Mouse (Mus musculus) limb, embryonic 13.5 days (tissue): Measurements from ENCODE around the gene Ogg1. TPM values are rescaled to one million over a fixed set of nuclear protein-coding genes. Genes with fewer than 3 reads are reported as not detected.

ENCODE experiments used
- ATAC-seq: fragments of 200-750 bp; cut with Nextera tagmentation; 2 replicates; pipeline ENCODE4 v1.8.0; 2017; ENCODE audit warnings: low read depth, moderate number of reproducible peaks, moderate TSS enrichment; ENCODE audit not compliant: low FRiP score
- H3K27ac ChIP-seq: fragments of 300-500 bp; sonication (generic); 2 replicates; pipeline ENCODE4 v1.5.1; 2015; ENCODE audit warnings: inconsistent platforms, mild to moderate bottlenecking, moderate library complexity
- H3K27me3 ChIP-seq: fragments of 300-500 bp; sonication (generic); 2 replicates; pipeline ENCODE4 v1.6.1; 2015; ENCODE audit warnings: mild to moderate bottlenecking, inconsistent platforms
- H3K36me3 ChIP-seq: fragments of 300-500 bp; sonication (generic); 2 replicates; pipeline ENCODE4 v1.6.1; 2015; ENCODE audit warnings: inconsistent platforms, mild to moderate bottlenecking, moderate library complexity
- H3K4me1 ChIP-seq: fragments of 300-500 bp; sonication (generic); 2 replicates; pipeline ENCODE4 v1.6.1; 2015; ENCODE audit warnings: inconsistent platforms
- H3K4me2 ChIP-seq: fragments of 300-500 bp; sonication (generic); replicated peaks from 2 replicates; pipeline ENCODE4 v1.6.1; 2015; ENCODE audit warnings: inconsistent platforms, mild to moderate bottlenecking, moderate library complexity
- H3K4me3 ChIP-seq: fragments of 300-500 bp; sonication (generic); 2 replicates; pipeline ENCODE4 v1.5.1; 2015; ENCODE audit warnings: moderate library complexity, mild to moderate bottlenecking, inconsistent platforms
- H3K9ac ChIP-seq: fragments of 300-500 bp; sonication (generic); 2 replicates; pipeline ENCODE4 v1.6.1; 2015; ENCODE audit warnings: mild to moderate bottlenecking, inconsistent platforms
- H3K9me3 ChIP-seq: fragments of 300-500 bp; sonication (generic); 2 replicates; pipeline ENCODE4 v1.6.1; 2016; ENCODE audit warnings: inconsistent platforms
- WGBS: fragments of 180-500 bp; shearing (Covaris S2); methylation state at CpG from one replicate; pipeline ENCODE4 v1.1.7; 2015; 5-methylcytosine and 5-hydroxymethylcytosine counted together
- polyA plus RNA-seq: library from polyadenylated mRNA; unstranded; fragments of >200 nt; fragmentation: Nextera tagmentation; extraction: Ambion mirVana; gene quantifications from 2 replicates; pipeline ENCODE4 v1.2.1, GENCODE M21; 2015

The Ogg1 gene
- polyA plus RNA-seq, 1 experiment from 2014 or later, result 14.7 TPM

- WGBS, result under 1% methylated on average over 60 of the region's 61 CpGs
- no peaks in the 10 kb centered on the region for H3K27me3 ChIP-seq
- H3K27ac ChIP-seq, result peak within 1 kb of the TSS; percentile 90
- peak; percentile 96 for ATAC-seq
- peaks cover 18% of the 10 kb centered on the region for H3K4me1 ChIP-seq
- H3K4me3 ChIP-seq, result peak within 1 kb of the TSS; percentile 99
- H3K9ac ChIP-seq, result peak within 1 kb of the TSS; percentile 97
- no peaks in the 10 kb centered on the region for H3K9me3 ChIP-seq
- peak within 1 kb of the TSS; percentile 96 for H3K4me2 ChIP-seq
- H3K36me3 ChIP-seq, result peaks cover 58% of the 10 kb centered on the region
Measured at GRCm38 (mm10) chr6:113377496-113378385, 51.0 kb downstream of the Ogg1 start, which contains the start of the genes Tada3 and Arpc4. Tada3 (minus strand) TSS chr6:113377883. Arpc4 (plus strand) TSS chr6:113378115.

- peak overlapping the region; percentile 97 for H3K9ac ChIP-seq
Measured at GRCm38 (mm10) chr6:113379246-113379645, 52.5 kb downstream of the Ogg1 start.

GRCm38 (mm10) chr6:113380480-113380879 is 53.7 kb downstream of the Ogg1 start:
- H3K9ac ChIP-seq, result no peak overlapping the region
- H3K36me3 ChIP-seq, result peaks cover 58% of the 10 kb centered on the region
- H3K4me3 ChIP-seq, result no peak overlapping the region
- WGBS, result 92% methylated on average over 11 of the region's 11 CpGs
- H3K4me2 ChIP-seq, result no peak overlapping the region
- H3K27me3 ChIP-seq, result no peaks in the 10 kb centered on the region
- ATAC-seq, result no peak
- H3K4me1 ChIP-seq, result peaks cover 18% of the 10 kb centered on the region
- no peaks in the 10 kb centered on the region for H3K9me3 ChIP-seq
- H3K27ac ChIP-seq, result no peak overlapping the region

More at GRCm38 (mm10) chr6:113379246-113379645, 52.5 kb downstream of the Ogg1 start:
- H3K4me3 ChIP-seq, result peak overlapping the region; percentile 99
- H3K4me1 ChIP-seq, result peaks cover 18% of the 10 kb centered on the region
- no peaks in the 10 kb centered on the region for H3K27me3 ChIP-seq
- no peak overlapping the region for H3K27ac ChIP-seq
- ATAC-seq, result no peak
- H3K9me3 ChIP-seq, result no peaks in the 10 kb centered on the region
- H3K36me3 ChIP-seq, result peaks cover 58% of the 10 kb centered on the region
- WGBS, result 79% methylated on average over 6 of the region's 6 CpGs
- peak overlapping the region; percentile 96 for H3K4me2 ChIP-seq

- Histone ChIP-seq H3K9me3 (no peaks in the 10 kb centered on the region), H3K27me3 (no peaks in the 10 kb centered on the region), H3K4me3 (no peak overlapping the region), H3K4me1 (peaks cover 2% of the 10 kb centered on the region), H3K4me2 (no peak overlapping the region), H3K9ac (no peak overlapping the region), H3K27ac (no peak overlapping the region), H3K36me3 (peaks cover 86% of the 10 kb centered on the region)
- 88% methylated on average over 8 of the region's 8 CpGs for WGBS
- no peak for ATAC-seq
Measured at GRCm38 (mm10) chr6:113384351-113384927, 57.7 kb downstream of the Ogg1 start.

Other genes with a start within 250 kb of the Ogg1 start
- 96.5 and 99.4 TPM in 2 replicates for gene Setd5, start 249.6 kb upstream of the Ogg1 start, polyA plus RNA-seq
- gene Lhfpl4, start 131.6 kb upstream of the Ogg1 start, polyA plus RNA-seq, result 0.80 and 1.1 TPM in 2 replicates
- 34.8 and 37.8 TPM in 2 replicates for gene Mtmr14, start 89.1 kb upstream of the Ogg1 start, polyA plus RNA-seq
- gene Cpne9, start 44.7 kb upstream of the Ogg1 start, polyA plus RNA-seq, result 0.32 and 0.38 TPM in 2 replicates
- gene Brpf1, start 19.8 kb upstream of the Ogg1 start, polyA plus RNA-seq, result 19.2 and 19.3 TPM in 2 replicates
- gene Camk1, start 17.0 kb downstream of the Ogg1 start, polyA plus RNA-seq, result 97.9 and 100 TPM in 2 replicates
- 44.8 and 46.8 TPM in 2 replicates for gene Tada3, start 50.9 kb downstream of the Ogg1 start, polyA plus RNA-seq
- gene Arpc4, start 51.1 kb downstream of the Ogg1 start, polyA plus RNA-seq, result 384 and 391 TPM in 2 replicates
- gene Ttll3, start 62.3 kb downstream of the Ogg1 start, polyA plus RNA-seq, result 5.1 and 7.3 TPM in 2 replicates
- gene Rpusd3, start 92.4 kb downstream of the Ogg1 start, polyA plus RNA-seq, result 27.1 and 27.3 TPM in 2 replicates
- not detected in 2 replicates for gene Cidec, start 108.8 kb downstream of the Ogg1 start, polyA plus RNA-seq
- 88.2 and 89.7 TPM in 2 replicates for gene Jagn1, start 115.6 kb downstream of the Ogg1 start, polyA plus RNA-seq
- 6.5 and 6.6 TPM in 2 replicates for gene Il17re, start 131.5 kb downstream of the Ogg1 start, polyA plus RNA-seq
- 9.9 and 10.5 TPM in 2 replicates for gene Il17rc, start 144.5 kb downstream of the Ogg1 start, polyA plus RNA-seq
- 14.9 and 17.1 TPM in 2 replicates for gene Creld1, start 156.3 kb downstream of the Ogg1 start, polyA plus RNA-seq
- gene Prrt3, start 175.0 kb downstream of the Ogg1 start, polyA plus RNA-seq, result 0.94 and 1.2 TPM in 2 replicates
- gene Emc3, start 204.7 kb downstream of the Ogg1 start, polyA plus RNA-seq, result 94.0 and 98.4 TPM in 2 replicates
- 11.6 and 11.7 TPM in 2 replicates for gene Fancd2, start 204.7 kb downstream of the Ogg1 start, polyA plus RNA-seq